Mouse (Mus musculus) intestine, embryonic 16.5 days (tissue): ENCODE data around the gene Nyap1. TPM values are rescaled to one million over a fixed set of nuclear protein-coding genes. Genes with fewer than 3 reads are reported as not detected.

Experiments used
- ATAC-seq: fragments of 200-750 bp; cut with Nextera tagmentation; 2 replicates; pipeline ENCODE4 v1.8.0; 2017; ENCODE audit warnings: moderate TSS enrichment, moderate library complexity
- H3K27ac ChIP-seq: fragments of 300-500 bp; sonication (generic); 2 replicates; pipeline ENCODE4 v1.5.1; 2014; ENCODE audit warnings: mild to moderate bottlenecking, low read length
- H3K27me3 ChIP-seq: fragments of 300-500 bp; sonication (generic); replicated peaks from 2 replicates; pipeline ENCODE4 v1.6.1; 2014; ENCODE audit warnings: low read length, control low read depth, mixed read lengths; ENCODE audit not compliant: control insufficient read depth, insufficient read depth
- H3K36me3 ChIP-seq: fragments of 300-500 bp; sonication (generic); 2 replicates; pipeline ENCODE4 v1.6.1; 2014; ENCODE audit warnings: low read length, control low read depth; ENCODE audit not compliant: control insufficient read depth, insufficient read depth
- H3K4me1 ChIP-seq: fragments of 300-500 bp; sonication (generic); 2 replicates; pipeline ENCODE4 v1.6.1; 2014; ENCODE audit warnings: low read length, control low read depth, mixed read lengths; ENCODE audit not compliant: control insufficient read depth, insufficient read depth
- H3K4me2 ChIP-seq: fragments of 300-500 bp; sonication (generic); 2 replicates; pipeline ENCODE4 v1.6.1; 2014; ENCODE audit warnings: low read depth, low read length, control low read depth
- H3K4me3 ChIP-seq: fragments of 300-500 bp; sonication (generic); 2 replicates; pipeline ENCODE4 v1.5.1; 2014; ENCODE audit warnings: mild to moderate bottlenecking, low read length
- H3K9ac ChIP-seq: fragments of 300-500 bp; sonication (generic); 2 replicates; pipeline ENCODE4 v1.6.1; 2014; ENCODE audit warnings: low read depth, low read length
- H3K9me3 ChIP-seq: fragments of 300-500 bp; sonication (generic); 2 replicates; pipeline ENCODE4 v1.6.1; 2016; ENCODE audit warnings: low read length, control low read depth; ENCODE audit not compliant: control insufficient read depth
- WGBS: fragments of 180-500 bp; shearing (Covaris S2); extraction: QIAGEN DNeasy Blood & Tissue Kit; methylation state at CpG from one replicate; pipeline ENCODE4 v1.1.7; 2014; 5-methylcytosine and 5-hydroxymethylcytosine counted together
- polyA plus RNA-seq: library from polyadenylated mRNA; unstranded; fragments of >200 nt; fragmentation: Nextera tagmentation; extraction: Ambion mirVana; gene quantifications from 2 replicates; pipeline ENCODE4 v1.2.1, GENCODE M21; 2015

Gene Nyap1
- polyA plus RNA-seq, 1 experiment from 2014 or later, result 2.2 TPM

- no peaks in the 10 kb centered on the region for H3K27me3 ChIP-seq
- ATAC-seq, result no peak
- H3K27ac ChIP-seq, result no peak overlapping the region
- no peak overlapping the region for H3K9ac ChIP-seq
- no peaks in the 10 kb centered on the region for H3K36me3 ChIP-seq
- no peaks in the 10 kb centered on the region for H3K9me3 ChIP-seq
- WGBS, result 62% methylated on average over 8 of the region's 8 CpGs
- H3K4me2 ChIP-seq, result no peak overlapping the region
- peaks cover 2% of the 10 kb centered on the region; the same call in 1 of the 2 replicates for H3K4me1 ChIP-seq
- no peak overlapping the region for H3K4me3 ChIP-seq
Measured at GRCm38 (mm10) chr5:137718020-137718790, 23.2 kb downstream of the Nyap1 start.

GRCm38 (mm10) chr5:137715685-137716084, 25.7 kb downstream of the Nyap1 start:
- Histone ChIP-seq H3K4me2 (no peak overlapping the region), H3K27me3 (no peaks in the 10 kb centered on the region), H3K9ac (no peak overlapping the region), H3K9me3 (no peaks in the 10 kb centered on the region), H3K4me1 (peaks cover 2% of the 10 kb centered on the region; the same call in 1 of the 2 replicates), H3K36me3 (no peaks in the 10 kb centered on the region), H3K4me3 (no peak overlapping the region), H3K27ac (no peak overlapping the region)
- no peak for ATAC-seq
- WGBS, result 68% methylated on average over 8 of the region's 8 CpGs

- Histone ChIP-seq H3K4me2 (no peak overlapping the region), H3K9ac (no peak overlapping the region), H3K36me3 (no peaks in the 10 kb centered on the region), H3K4me1 (no peaks in the 10 kb centered on the region), H3K4me3 (no peak overlapping the region), H3K9me3 (no peaks in the 10 kb centered on the region), H3K27ac (no peak overlapping the region), H3K27me3 (no peaks in the 10 kb centered on the region)
- WGBS, result 83% methylated on average over 5 of the region's 5 CpGs
- ATAC-seq, result no peak
Measured at GRCm38 (mm10) chr5:137713454-137713853, 28.0 kb downstream of the Nyap1 start.

GRCm38 (mm10) chr5:137706913-137707633, 34.3 kb downstream of the Nyap1 start:
- H3K27me3 ChIP-seq, result no peaks in the 10 kb centered on the region
- no peak overlapping the region for H3K4me3 ChIP-seq
- H3K36me3 ChIP-seq, result no peaks in the 10 kb centered on the region
- H3K27ac ChIP-seq, result peak overlapping the region; percentile 87
- no peak overlapping the region for H3K9ac ChIP-seq
- H3K9me3 ChIP-seq, result no peaks in the 10 kb centered on the region
- no peaks in the 10 kb centered on the region; the same call in 1 of the 2 replicates for H3K4me1 ChIP-seq
- H3K4me2 ChIP-seq, result peak overlapping the region; percentile 33; the same call in 1 of the 2 replicates
- ATAC-seq, result peak; percentile 95
- 39% methylated on average over 12 of the region's 12 CpGs for WGBS

GRCm38 (mm10) chr5:137705242-137705641, 36.2 kb downstream of the Nyap1 start:
- WGBS, result 48% methylated on average over 6 of the region's 6 CpGs
- Histone ChIP-seq H3K9me3 (no peaks in the 10 kb centered on the region), H3K27ac (no peak overlapping the region), H3K4me2 (no peak overlapping the region), H3K4me3 (no peak overlapping the region), H3K27me3 (no peaks in the 10 kb centered on the region), H3K9ac (no peak overlapping the region), H3K36me3 (no peaks in the 10 kb centered on the region), H3K4me1 (no peaks in the 10 kb centered on the region; the same call in 1 of the 2 replicates)
- no peak for ATAC-seq

GRCm38 (mm10) chr5:137699850-137700249, 41.6 kb downstream of the Nyap1 start:
- no peak for ATAC-seq
- no peaks in the 10 kb centered on the region for H3K4me1 ChIP-seq
- H3K9ac ChIP-seq, result no peak overlapping the region
- H3K4me3 ChIP-seq, result no peak overlapping the region
- WGBS, result 44% methylated on average over 2 of the region's 2 CpGs
- no peaks in the 10 kb centered on the region for H3K36me3 ChIP-seq
- H3K27me3 ChIP-seq, result no peaks in the 10 kb centered on the region
- H3K9me3 ChIP-seq, result no peaks in the 10 kb centered on the region
- no peak overlapping the region for H3K27ac ChIP-seq
- H3K4me2 ChIP-seq, result no peak overlapping the region

- Histone ChIP-seq H3K4me3 (no peak overlapping the region), H3K27me3 (no peaks in the 10 kb centered on the region), H3K9ac (no peak overlapping the region), H3K4me1 (no peaks in the 10 kb centered on the region), H3K9me3 (no peaks in the 10 kb centered on the region), H3K36me3 (no peaks in the 10 kb centered on the region), H3K27ac (no peak overlapping the region), H3K4me2 (no peak overlapping the region)
- ATAC-seq, result no peak
- 79% methylated on average over 3 of the region's 3 CpGs for WGBS
Measured at GRCm38 (mm10) chr5:137699080-137699479, 42.3 kb downstream of the Nyap1 start.

GRCm38 (mm10) chr5:137695930-137696329, 45.5 kb downstream of the Nyap1 start:
- H3K4me3 ChIP-seq, result no peak overlapping the region
- no peak overlapping the region for H3K4me2 ChIP-seq
- no peak overlapping the region for H3K9ac ChIP-seq
- no peaks in the 10 kb centered on the region for H3K4me1 ChIP-seq
- H3K9me3 ChIP-seq, result no peaks in the 10 kb centered on the region
- H3K27me3 ChIP-seq, result no peaks in the 10 kb centered on the region
- no peaks in the 10 kb centered on the region for H3K36me3 ChIP-seq
- no peak for ATAC-seq
- H3K27ac ChIP-seq, result no peak overlapping the region
- WGBS, result 68% methylated on average over 4 of the region's 4 CpGs

GRCm38 (mm10) chr5:137694796-137695195, 46.6 kb downstream of the Nyap1 start:
- Histone ChIP-seq H3K27me3 (no peaks in the 10 kb centered on the region), H3K27ac (no peak overlapping the region), H3K4me1 (no peaks in the 10 kb centered on the region), H3K9me3 (no peaks in the 10 kb centered on the region), H3K9ac (no peak overlapping the region), H3K4me3 (no peak overlapping the region), H3K36me3 (no peaks in the 10 kb centered on the region), H3K4me2 (no peak overlapping the region)
- ATAC-seq, result no peak
- WGBS, result 91% methylated on average over 3 of the region's 3 CpGs
